ENCODE assay signal across 21 mouse cellular contexts in genomic region chr5:139969151-139969948, GRCm38 (mm10).
A peak's percentile ranks its signal among the peaks of the same experiment; 100 is the strongest.
DNase-seq lines count a peak whose midpoint lies in the region; ATAC-seq and TF ChIP-seq lines count a peak whose summit lies in the region.
"Had no signal": no experiment of that assay in that cellular context is flagged by ENCODE, and none has a peak within 500 bp of the region (broad histone marks: within the 10 kb centered on the region; RNA-seq: fewer than 3 reads in every experiment).

No protein-coding gene starts in this region.

- H3K4me3 ChIP-seq in embryonic facial prominence, embryonic 14.5 days (ENCODE audit: low read depth, low read length), result no peak overlapping the region
- no peak overlapping the region for H3K4me3 ChIP-seq in embryonic facial prominence, embryonic 10.5 days
- no peak overlapping the region for H3K4me3 ChIP-seq in lung, embryonic 14.5 days (ENCODE audit: low read depth, low read length)
- H3K4me3 ChIP-seq: embryonic facial prominence, embryonic 12.5 days; erythroblast, embryonic 14.5 days; forebrain, embryonic 13.5 days; heart, embryonic 15.5 days; hindbrain, embryonic 15.5 days; intestine, embryonic 15.5 days; left cerebral cortex, adult 2 months; liver, embryonic 15.5 days; myocyte; neural tube, embryonic 13.5 days had no signal

- 69% methylated on average over 14 of the region's 14 CpGs for WGBS in embryonic facial prominence, embryonic 14.5 days
- 86% methylated on average over 14 of the region's 14 CpGs for WGBS in embryonic facial prominence, embryonic 10.5 days
- WGBS in lung, embryonic 14.5 days, result 69% methylated on average over 14 of the region's 14 CpGs

- no peak for TF ChIP-seq CTCF in lung, embryonic 14.5 days (IDR thresholded peaks at IDR 0.05; ENCODE audit: low read depth)

- peak; percentile 27 for DNase-seq in embryonic facial prominence, embryonic 14.5 days (ENCODE audit: low spot score)
- no peak for DNase-seq in embryonic facial prominence, embryonic 10.5 days (ENCODE audit: low spot score)
- DNase-seq in lung, embryonic 14.5 days, result peak; percentile 26
- DNase-seq in lung, postnatal 36 days, result no peak
- peak; percentile 38 for DNase-seq in right cerebral cortex, postnatal 14 days
- no peak for DNase-seq in right cerebral cortex, adult 18-20 months
- DNase-seq in heart, postnatal 4 days, result no peak
- DNase-seq: cerebellum, adult 11 months; liver; thymus, adult 18-20 months had no signal

- H3K9me3 ChIP-seq in embryonic facial prominence, embryonic 14.5 days (ENCODE audit: control insufficient read depth, low read length), result no peaks in the 10 kb centered on the region
- no peaks in the 10 kb centered on the region for H3K9me3 ChIP-seq in embryonic facial prominence, embryonic 10.5 days
- no peaks in the 10 kb centered on the region for H3K9me3 ChIP-seq in lung, embryonic 14.5 days (ENCODE audit: low read depth, low read length)
- H3K9me3 ChIP-seq: embryonic facial prominence, embryonic 12.5 days; forebrain, embryonic 13.5 days; heart, embryonic 15.5 days; hindbrain, embryonic 15.5 days; intestine, embryonic 15.5 days; liver, embryonic 15.5 days; neural tube, embryonic 13.5 days had no signal

- no peaks in the 10 kb centered on the region for H3K36me3 ChIP-seq in embryonic facial prominence, embryonic 14.5 days (ENCODE audit: control insufficient read depth, insufficient read depth, low read length)
- no peaks in the 10 kb centered on the region for H3K36me3 ChIP-seq in embryonic facial prominence, embryonic 10.5 days (replicated peaks)
- no peaks in the 10 kb centered on the region for H3K36me3 ChIP-seq in lung, embryonic 14.5 days (ENCODE audit: insufficient read depth)
- H3K36me3 ChIP-seq: embryonic facial prominence, embryonic 12.5 days; heart, embryonic 15.5 days; hindbrain, embryonic 15.5 days; intestine, embryonic 15.5 days; liver, embryonic 15.5 days had no signal

- H3K27ac ChIP-seq in embryonic facial prominence, embryonic 14.5 days (replicated peaks; ENCODE audit: low read depth, low read length), result no peak overlapping the region
- H3K27ac ChIP-seq in embryonic facial prominence, embryonic 10.5 days (replicated peaks), result no peak overlapping the region
- no peak overlapping the region for H3K27ac ChIP-seq in lung, embryonic 14.5 days (ENCODE audit: low read depth)
- H3K27ac ChIP-seq: embryonic facial prominence, embryonic 12.5 days; forebrain, embryonic 13.5 days; heart, embryonic 15.5 days; hindbrain, embryonic 15.5 days; intestine, embryonic 15.5 days; left cerebral cortex, adult 2 months; liver, embryonic 15.5 days; macrophage; neural tube, embryonic 13.5 days had no signal

- no peak overlapping the region for H3K9ac ChIP-seq in embryonic facial prominence, embryonic 14.5 days (ENCODE audit: low read depth, low read length)
- no peak overlapping the region for H3K9ac ChIP-seq in lung, embryonic 14.5 days
- H3K9ac ChIP-seq: embryonic facial prominence, embryonic 12.5 days; forebrain, embryonic 13.5 days; heart, embryonic 15.5 days; hindbrain, embryonic 15.5 days; intestine, embryonic 15.5 days; liver, embryonic 15.5 days; neural tube, embryonic 13.5 days had no signal

- ATAC-seq in embryonic facial prominence, embryonic 14.5 days (ENCODE audit: low read depth), result no peak
- ATAC-seq in lung, embryonic 14.5 days (ENCODE audit: insufficient read depth), result no peak
- ATAC-seq: forebrain, embryonic 13.5 days had no signal

- 0 out of 2 replicates have a peak, but pooled peaks cover 4% of the 10 kb centered on the region for H3K4me1 ChIP-seq in embryonic facial prominence, embryonic 14.5 days (ENCODE audit: control insufficient read depth, insufficient read depth, low read length)
- H3K4me1 ChIP-seq in embryonic facial prominence, embryonic 10.5 days, result peaks cover 10% of the 10 kb centered on the region
- H3K4me1 ChIP-seq in lung, embryonic 14.5 days (ENCODE audit: insufficient read depth), result no peaks in the 10 kb centered on the region
- H3K4me1 ChIP-seq: heart, embryonic 15.5 days; intestine, embryonic 15.5 days; liver, embryonic 15.5 days had no signal

- H3K4me2 ChIP-seq in embryonic facial prominence, embryonic 14.5 days (ENCODE audit: low read depth, low read length), result no peak overlapping the region
- H3K4me2 ChIP-seq in lung, embryonic 14.5 days, result no peak overlapping the region
- H3K4me2 ChIP-seq: embryonic facial prominence, embryonic 12.5 days; forebrain, embryonic 13.5 days; heart, embryonic 15.5 days; hindbrain, embryonic 15.5 days; intestine, embryonic 15.5 days; liver, embryonic 15.5 days; neural tube, embryonic 13.5 days had no signal

- peaks cover 7% of the 10 kb centered on the region; the same call in 1 of the 2 replicates for H3K27me3 ChIP-seq in embryonic facial prominence, embryonic 14.5 days (replicated peaks; ENCODE audit: control insufficient read depth, insufficient read depth, low read length)
- peaks cover 29% of the 10 kb centered on the region for H3K27me3 ChIP-seq in embryonic facial prominence, embryonic 10.5 days (replicated peaks; ENCODE audit: low read depth, poor library complexity, severe bottlenecking)
- peaks cover 14% of the 10 kb centered on the region; the same call in 1 of the 2 replicates for H3K27me3 ChIP-seq in lung, embryonic 14.5 days (ENCODE audit: insufficient read depth, low read length)
- H3K27me3 ChIP-seq: forebrain, embryonic 13.5 days; neural tube, embryonic 13.5 days had no signal

Comparison
In these comparisons a context has a peak if more than half of its experiments do, and no peak if none do; other contexts are left out.
1. DNase-seq: peak in embryonic facial prominence, embryonic 14.5 days (single experiment), lung, embryonic 14.5 days (single experiment) and right cerebral cortex, postnatal 14 days (single experiment); none in embryonic facial prominence, embryonic 10.5 days (single experiment), lung, postnatal 36 days (single experiment), right cerebral cortex, adult 18-20 months (single experiment) and heart, postnatal 4 days (single experiment).